Mouse (Mus musculus): ENCODE measurements around the gene Nosip. TPM values are rescaled to one million over a fixed set of nuclear protein-coding genes. Genes with fewer than 3 reads are reported as not detected.

The Nosip gene
- polyA plus RNA-seq, 1 experiment, result 24.3 TPM

- H3K4me1 ChIP-seq (ENCODE audit: control insufficient read depth, insufficient read depth, insufficient read length, low read length), result peaks cover 4% of the 10 kb centered on the region; the same call in 1 of the 2 replicates
- H3K27ac ChIP-seq (replicated peaks; ENCODE audit: low read depth, low read length), result peak overlapping the region; percentile 18; the same call in 1 of the 2 replicates
- peak overlapping the region; percentile 75 for H3K4me3 ChIP-seq (ENCODE audit: insufficient read depth, low read depth, low read length)
These were observed 625 bp upstream of the Nosip start for GRCm38 (mm10) chr7:45061532-45062075.

- Histone ChIP-seq H3K4me3 (ENCODE audit: insufficient read depth, low read depth, low read length) (no peak overlapping the region), H3K27ac (replicated peaks; ENCODE audit: low read depth, low read length) (no peak overlapping the region), H3K4me1 (ENCODE audit: control insufficient read depth, insufficient read depth, insufficient read length, low read length) (no peaks in the 10 kb centered on the region)
These were observed 5.2 kb downstream of the Nosip start for GRCm38 (mm10) chr7:45067190-45067999.

- no peaks in the 10 kb centered on the region for H3K4me1 ChIP-seq (ENCODE audit: control insufficient read depth, insufficient read depth, insufficient read length, low read length)
- no peak overlapping the region for H3K27ac ChIP-seq (replicated peaks; ENCODE audit: low read depth, low read length)
- H3K4me3 ChIP-seq (ENCODE audit: insufficient read depth, low read depth, low read length), result no peak overlapping the region
These were observed 5.7 kb downstream of the Nosip start for GRCm38 (mm10) chr7:45068000-45068318.

- Histone ChIP-seq H3K4me3 (ENCODE audit: insufficient read depth, low read depth, low read length) (no peak overlapping the region), H3K27ac (replicated peaks; ENCODE audit: low read depth, low read length) (no peak overlapping the region), H3K4me1 (ENCODE audit: control insufficient read depth, insufficient read depth, insufficient read length, low read length) (no peaks in the 10 kb centered on the region)
These were observed 7.4 kb downstream of the Nosip start for GRCm38 (mm10) chr7:45069671-45070070.

GRCm38 (mm10) chr7:45072230-45072629 is 10.0 kb downstream of the Nosip start:
- Histone ChIP-seq H3K4me1 (ENCODE audit: control insufficient read depth, insufficient read depth, insufficient read length, low read length) (peaks cover 2% of the 10 kb centered on the region; the same call in 1 of the 2 replicates), H3K4me3 (ENCODE audit: insufficient read depth, low read depth, low read length) (no peak overlapping the region), H3K27ac (replicated peaks; ENCODE audit: low read depth, low read length) (no peak overlapping the region)

GRCm38 (mm10) chr7:45073171-45073707 is 11.0 kb downstream of the Nosip start:
- Histone ChIP-seq H3K4me3 (ENCODE audit: insufficient read depth, low read depth, low read length) (no peak overlapping the region), H3K27ac (replicated peaks; ENCODE audit: low read depth, low read length) (no peak overlapping the region), H3K4me1 (ENCODE audit: control insufficient read depth, insufficient read depth, insufficient read length, low read length) (peaks cover 2% of the 10 kb centered on the region; the same call in 1 of the 2 replicates)

- Histone ChIP-seq H3K4me3 (ENCODE audit: insufficient read depth, low read depth, low read length) (no peak overlapping the region), H3K27ac (replicated peaks; ENCODE audit: low read depth, low read length) (no peak overlapping the region), H3K4me1 (ENCODE audit: control insufficient read depth, insufficient read depth, insufficient read length, low read length) (peaks cover 2% of the 10 kb centered on the region; the same call in 1 of the 2 replicates)
These were observed 11.7 kb downstream of the Nosip start for GRCm38 (mm10) chr7:45073949-45074348.

GRCm38 (mm10) chr7:45075405-45075804 is 13.2 kb downstream of the Nosip start:
- Histone ChIP-seq H3K27ac (replicated peaks; ENCODE audit: low read depth, low read length) (no peak overlapping the region), H3K4me1 (ENCODE audit: control insufficient read depth, insufficient read depth, insufficient read length, low read length) (peaks cover 2% of the 10 kb centered on the region; the same call in 1 of the 2 replicates), H3K4me3 (ENCODE audit: insufficient read depth, low read depth, low read length) (no peak overlapping the region)

- H3K27ac ChIP-seq (replicated peaks; ENCODE audit: low read depth, low read length), result no peak overlapping the region
- H3K4me1 ChIP-seq (ENCODE audit: control insufficient read depth, insufficient read depth, insufficient read length, low read length), result peaks cover 2% of the 10 kb centered on the region; the same call in 1 of the 2 replicates
- no peak overlapping the region for H3K4me3 ChIP-seq (ENCODE audit: insufficient read depth, low read depth, low read length)
These were observed 14.3 kb downstream of the Nosip start for GRCm38 (mm10) chr7:45076501-45076900.

- peaks cover 2% of the 10 kb centered on the region; the same call in 1 of the 2 replicates for H3K4me1 ChIP-seq (ENCODE audit: control insufficient read depth, insufficient read depth, insufficient read length, low read length)
- H3K27ac ChIP-seq (replicated peaks; ENCODE audit: low read depth, low read length), result no peak overlapping the region
- H3K4me3 ChIP-seq (ENCODE audit: insufficient read depth, low read depth, low read length), result no peak overlapping the region
These were observed 15.1 kb downstream of the Nosip start for GRCm38 (mm10) chr7:45077322-45077721.

- H3K27ac ChIP-seq (replicated peaks; ENCODE audit: low read depth, low read length), result no peak overlapping the region
- H3K4me1 ChIP-seq (ENCODE audit: control insufficient read depth, insufficient read depth, insufficient read length, low read length), result peaks cover 5% of the 10 kb centered on the region
- H3K4me3 ChIP-seq (ENCODE audit: insufficient read depth, low read depth, low read length), result no peak overlapping the region
These were observed 15.6 kb downstream of the Nosip start for GRCm38 (mm10) chr7:45077829-45078228.

GRCm38 (mm10) chr7:45078513-45078912 is 16.3 kb downstream of the Nosip start:
- H3K4me1 ChIP-seq (ENCODE audit: control insufficient read depth, insufficient read depth, insufficient read length, low read length), result peaks cover 12% of the 10 kb centered on the region
- no peak overlapping the region for H3K4me3 ChIP-seq (ENCODE audit: insufficient read depth, low read depth, low read length)
- H3K27ac ChIP-seq (replicated peaks; ENCODE audit: low read depth, low read length), result no peak overlapping the region

GRCm38 (mm10) chr7:45079856-45080255 is 17.6 kb downstream of the Nosip start:
- peaks cover 12% of the 10 kb centered on the region for H3K4me1 ChIP-seq (ENCODE audit: control insufficient read depth, insufficient read depth, insufficient read length, low read length)
- H3K4me3 ChIP-seq (ENCODE audit: insufficient read depth, low read depth, low read length), result no peak overlapping the region
- no peak overlapping the region for H3K27ac ChIP-seq (replicated peaks; ENCODE audit: low read depth, low read length)

- peak overlapping the region; percentile 31 for H3K27ac ChIP-seq (replicated peaks; ENCODE audit: low read depth, low read length)
- peaks cover 10% of the 10 kb centered on the region for H3K4me1 ChIP-seq (ENCODE audit: control insufficient read depth, insufficient read depth, insufficient read length, low read length)
- no peak overlapping the region for H3K4me3 ChIP-seq (ENCODE audit: insufficient read depth, low read depth, low read length)
These were observed 18.8 kb downstream of the Nosip start for GRCm38 (mm10) chr7:45081016-45081415.

- peak overlapping the region; percentile 22 for H3K4me3 ChIP-seq (ENCODE audit: insufficient read depth, low read depth, low read length)
These were observed 20.4 kb downstream of the Nosip start for GRCm38 (mm10) chr7:45082401-45083299.

More at GRCm38 (mm10) chr7:45082401-45083299, 20.4 kb downstream of the Nosip start:
- Histone ChIP-seq H3K27ac (replicated peaks; ENCODE audit: low read depth, low read length) (peak overlapping the region; percentile 95), H3K4me1 (ENCODE audit: control insufficient read depth, insufficient read depth, insufficient read length, low read length) (peaks cover 10% of the 10 kb centered on the region)

All from brown adipose tissue, adult 24 weeks (tissue).